Mouse (Mus musculus): ENCODE data around the gene Cfap61.

DNA sequence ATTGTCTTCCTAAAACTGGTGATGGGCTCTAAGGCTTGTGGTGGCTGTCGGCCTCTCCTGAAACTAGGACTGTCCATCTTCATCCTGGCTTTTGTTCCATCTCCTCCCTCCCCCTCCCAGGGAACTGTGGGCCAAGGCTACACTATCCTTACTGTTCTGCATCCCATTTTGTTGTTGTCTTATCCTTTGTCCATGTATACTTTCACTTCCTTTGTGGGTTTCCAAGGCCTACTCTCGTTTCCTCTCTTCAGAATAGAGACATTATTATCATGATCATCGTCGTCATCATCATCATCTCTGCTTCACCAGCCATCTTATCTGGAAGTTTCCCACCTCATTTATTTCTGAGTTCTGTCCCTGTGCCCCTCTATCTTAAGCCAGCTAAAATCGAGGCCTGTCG is 199.7 kb downstream of the Cfap61 start:
- no peak for TF ChIP-seq CTCF (IDR thresholded peaks at IDR 0.05; ENCODE audit: borderline replicate concordance, insufficient read depth, low read length)
- no peak for TF ChIP-seq POLR2A (IDR thresholded peaks at IDR 0.05; ENCODE audit: low read depth, low read length)

Data from embryonic fibroblast, embryonic 13.5 days (primary cell).